Mouse (Mus musculus) liver, embryonic 14.5 days (tissue): ENCODE measurements around the gene Trio.

Experiments used
- CTCF ChIP-seq: IDR thresholded peaks from 2 replicates; pipeline ENCODE4 v1.5.1; 2016; ENCODE audit warnings: antibody characterized with exemption, low read depth, control low read depth
- EP300 ChIP-seq: IDR thresholded peaks from 2 replicates; pipeline ENCODE4 v1.6.1; 2016; ENCODE audit warnings: antibody characterized with exemption, low read depth

GRCm38 (mm10) chr15:27949196-27949595 is 76.5 kb downstream of the Trio start:
- TF ChIP-seq CTCF (no peak), EP300 (no peak)
